Mouse (Mus musculus) ES-E14 (cell line): ENCODE measurements around the gene Dst. TPM values are rescaled to one million over a fixed set of nuclear protein-coding genes. Genes with fewer than 3 reads are reported as not detected.

Experiments
- DNase-seq: peaks from one replicate; pipeline ENCODE4 v3.0.0-alpha.2; 2013; ENCODE audit warnings: low read depth, low spot score
- H3K27ac ChIP-seq: 2 replicates; pipeline ENCODE4 v1.5.1; 2012; ENCODE audit warnings: low read depth, mild to moderate bottlenecking, low read length, moderate library complexity, mixed read lengths; ENCODE audit not compliant: poor library complexity, insufficient read depth, severe bottlenecking
- H3K36me3 ChIP-seq: 2 replicates; pipeline ENCODE4 v1.6.1; 2012; ENCODE audit warnings: mild to moderate bottlenecking, low read length, moderate library complexity, mixed read lengths; ENCODE audit not compliant: control insufficient read depth, poor library complexity, insufficient read depth, severe bottlenecking
- H3K4me1 ChIP-seq, 2 experiments: fragments of 150-350 bp in 1 of 2; sonication (generic) in 1 of 2; 2 replicates each; pipeline ENCODE4 v1.6.1; 2012; ENCODE audit warnings: low read length in 2 of 2, mild to moderate bottlenecking in 1 of 2, mixed read lengths in 1 of 2; ENCODE audit not compliant: control insufficient read depth in 2 of 2, insufficient read depth in 2 of 2, poor library complexity in 1 of 2
- H3K4me3 ChIP-seq, 2 experiments: fragments of 150-350 bp in 1 of 2; sonication (generic) in 1 of 2; 2 replicates each; pipeline ENCODE4 v1.5.1; 2012; ENCODE audit warnings: low read length in 2 of 2, low read depth in 1 of 2, mild to moderate bottlenecking in 1 of 2, mixed read lengths in 1 of 2; ENCODE audit not compliant: insufficient read depth in 1 of 2, poor library complexity in 1 of 2, severe bottlenecking in 1 of 2
- H3K9ac ChIP-seq: 2 replicates; pipeline ENCODE4 v1.6.1; 2012; ENCODE audit warnings: low read depth, mild to moderate bottlenecking, low read length, mixed read lengths; ENCODE audit not compliant: poor library complexity, insufficient read depth, severe bottlenecking
- H3K9me3 ChIP-seq: fragments of 150-350 bp; sonication (generic); 2 replicates; pipeline ENCODE4 v1.6.1; 2012; ENCODE audit warnings: low read depth, mild to moderate bottlenecking, low read length; ENCODE audit not compliant: control insufficient read depth, insufficient read depth
- CHD2 ChIP-seq: IDR thresholded peaks from 2 replicates; pipeline ENCODE4 v1.6.1; 2014; ENCODE audit warnings: mild to moderate bottlenecking, low read depth, low read length, inconsistent platforms
- HCFC1 ChIP-seq: IDR thresholded peaks from 2 replicates; pipeline ENCODE4 v1.6.1; 2012; ENCODE audit warnings: low read length, inconsistent platforms, borderline replicate concordance; ENCODE audit not compliant: insufficient read depth
- MAFK ChIP-seq: IDR thresholded peaks from 2 replicates; pipeline ENCODE4 v1.6.1; 2014; ENCODE audit warnings: mild to moderate bottlenecking, low read depth, low read length, inconsistent platforms; ENCODE audit not compliant: insufficient read depth
- ZC3H11A ChIP-seq: IDR thresholded peaks from 2 replicates; pipeline ENCODE4 v1.6.1; 2012; ENCODE audit warnings: low read depth, mild to moderate bottlenecking, inconsistent platforms, low read length, borderline replicate concordance
- ZNF384 ChIP-seq: IDR thresholded peaks from 2 replicates; pipeline ENCODE4 v1.6.1; 2012; ENCODE audit warnings: low read depth, low read length, inconsistent platforms
- in situ Hi-C, 2 experiments: fragments of 600-800 bp; cut with MboI; formaldehyde crosslinking; loops; one replicate each; pipeline ENCODE4 v1.15.1; 2025; ENCODE audit warnings: low sequenced_read_pairs in 2 of 2, inconsistent platforms in 1 of 2; ENCODE audit not compliant: unreplicated experiment in 2 of 2
- total RNA-seq: library from RNA; depleted of rRNA; stranded (reverse); fragments of 300-350 nt; gene quantifications from 2 replicates; pipeline ENCODE4 v1.2.3, GENCODE M21; 2012

Gene Dst
- total RNA-seq, 1 experiment: 186 TPM

- TF ChIP-seq MAFK: no peak
- no peak for TF ChIP-seq CHD2
- TF ChIP-seq HCFC1: no peak
- no peak for TF ChIP-seq ZNF384
- TF ChIP-seq ZC3H11A: no peak
- Histone ChIP-seq H3K36me3 (peaks cover 2% of the 10 kb centered on the region; the same call in 1 of the 2 replicates), H3K4me3 (no peak overlapping the region), H3K9ac (no peak overlapping the region), H3K27ac (no peak overlapping the region), H3K4me1 (peaks cover 0 to 5% of the 10 kb centered on the region in 2 experiments; a peak in 1 of 4 replicates), H3K9me3 (no peaks in the 10 kb centered on the region)
- DNase-seq: no peak
- in situ Hi-C loops: no loop called here
Measured at GRCm38 (mm10) chr1:34129691-34130090, 221.7 kb downstream of the Dst start.

DNA sequence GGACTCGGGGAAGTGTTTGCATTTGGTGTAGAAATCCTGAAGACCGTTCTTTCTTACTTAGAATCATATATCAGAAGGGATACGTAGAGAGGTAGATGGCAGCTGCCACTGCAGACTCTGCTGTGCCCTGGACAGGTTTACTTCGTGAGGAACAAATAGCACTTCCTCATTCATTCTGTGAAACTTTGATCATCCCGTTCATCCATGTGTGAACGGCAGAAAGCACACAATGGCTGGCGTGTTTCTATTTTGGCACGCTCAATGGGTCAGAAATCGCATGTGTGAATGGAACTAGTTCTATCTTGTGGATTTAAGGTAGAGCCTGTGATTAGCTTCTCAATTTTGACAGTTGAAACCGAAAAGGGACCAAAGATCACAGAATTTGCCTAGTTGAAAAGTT lies 222.8 kb downstream of the Dst start:
- H3K27ac ChIP-seq: no peak overlapping the region
- peaks cover 8% of the 10 kb centered on the region; the same call in 1 of the 2 replicates for H3K36me3 ChIP-seq
- H3K9ac ChIP-seq: no peak overlapping the region
- no peak for DNase-seq
- peaks cover 0 to 5% of the 10 kb centered on the region in 2 experiments; a peak in 1 of 4 replicates for H3K4me1 ChIP-seq
- H3K9me3 ChIP-seq: no peaks in the 10 kb centered on the region
- no peak overlapping the region for H3K4me3 ChIP-seq
- TF ChIP-seq MAFK (no peak), CHD2 (no peak)
- in situ Hi-C loops: no loop called here

DNA sequence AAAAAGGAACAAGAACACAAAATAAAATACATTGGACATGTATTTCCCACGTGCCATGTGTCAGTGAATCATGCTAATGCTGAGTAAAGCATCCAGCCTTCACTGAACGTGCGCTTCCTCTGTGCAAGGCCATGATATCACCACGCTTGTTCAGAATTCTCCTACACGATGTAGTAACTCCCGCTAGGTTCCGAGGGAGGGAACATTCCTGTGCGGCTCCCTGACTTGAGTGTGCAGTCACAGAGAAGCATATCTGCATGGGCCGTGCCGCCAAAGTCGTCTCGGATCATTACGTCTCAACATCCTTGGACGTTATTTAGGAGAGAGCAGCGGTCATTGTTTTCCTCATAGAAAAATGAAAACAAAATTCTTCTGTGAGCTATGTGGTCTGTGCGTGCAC lies 224.8 kb downstream of the Dst start:
- DNase-seq: no peak
- Histone ChIP-seq H3K27ac (no peak overlapping the region), H3K36me3 (peaks cover 8% of the 10 kb centered on the region; the same call in 1 of the 2 replicates), H3K9ac (no peak overlapping the region; the same call in 1 of the 2 replicates), H3K4me1 (peaks cover 0 to 5% of the 10 kb centered on the region in 2 experiments; a peak in 1 of 4 replicates), H3K4me3 (no peak overlapping the region), H3K9me3 (no peaks in the 10 kb centered on the region)
- TF ChIP-seq ZNF384 (no peak), ZC3H11A (no peak), MAFK (no peak), HCFC1 (no peak), CHD2 (no peak)
- in situ Hi-C loops: no loop called here

- Histone ChIP-seq H3K27ac (no peak overlapping the region), H3K4me3 (no peak overlapping the region), H3K4me1 (peaks cover 4 to 13% of the 10 kb centered on the region in 2 experiments; a peak in 3 of 4 replicates), H3K9me3 (no peaks in the 10 kb centered on the region), H3K9ac (no peak overlapping the region), H3K36me3 (peaks cover 8% of the 10 kb centered on the region; the same call in 1 of the 2 replicates)
- in situ Hi-C loops: no loop called here
- no peak for DNase-seq
- TF ChIP-seq HCFC1 (no peak), ZC3H11A (no peak), CHD2 (no peak), MAFK (no peak), ZNF384 (no peak)
Measured at GRCm38 (mm10) chr1:34135535-34135934, 227.5 kb downstream of the Dst start.

- in situ Hi-C loops: no loop called here
- H3K4me1 ChIP-seq: peaks cover 9 to 21% of the 10 kb centered on the region in 2 experiments
- no peaks in the 10 kb centered on the region for H3K9me3 ChIP-seq
- no peak for DNase-seq
- H3K4me3 ChIP-seq: peak overlapping the region; percentile 15 to 24; a peak in 3 of 4 replicates
- TF ChIP-seq CHD2: no peak
- peak; percentile 40; the same call in 1 of the 2 replicates for TF ChIP-seq MAFK
- TF ChIP-seq HCFC1: no peak
- H3K36me3 ChIP-seq: peaks cover 14% of the 10 kb centered on the region; the same call in 1 of the 2 replicates
- peak overlapping the region; percentile 92 for H3K27ac ChIP-seq
- peak overlapping the region; percentile 68 for H3K9ac ChIP-seq
Measured at GRCm38 (mm10) chr1:34139191-34139853, 231.3 kb downstream of the Dst start.
